ENCODE assay signal across 31 mouse cellular contexts in the genomic region with DNA sequence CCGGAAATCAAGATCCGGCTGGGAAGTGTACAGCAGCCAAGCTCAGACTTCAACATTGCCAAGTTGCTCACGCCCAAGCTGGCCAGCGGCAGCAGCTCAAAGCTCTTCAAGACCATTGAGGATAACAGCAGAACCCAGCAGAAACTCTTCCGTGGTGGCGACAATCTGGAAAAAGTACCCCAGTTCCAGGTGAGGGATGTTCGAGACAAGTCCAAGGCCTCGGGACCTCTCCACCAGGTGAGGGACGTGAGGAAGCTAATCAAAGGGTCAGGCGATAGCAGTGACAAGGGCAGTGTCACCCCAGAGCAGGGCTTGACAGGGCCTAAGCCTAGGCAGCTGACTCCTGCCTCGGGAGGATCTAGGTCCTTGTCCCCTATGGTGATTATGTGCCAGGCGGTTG. TPM values are rescaled to one million over a fixed set of nuclear protein-coding genes. Genes with fewer than 3 reads are reported as not detected.
A peak's percentile ranks its signal among the peaks of the same experiment; 100 is the strongest.
DNase-seq lines count a peak whose midpoint lies in the region; ATAC-seq lines count a peak whose summit lies in the region.
"Had no signal": no experiment of that assay in that cellular context is flagged by ENCODE, and none has a peak within 500 bp of the region (broad histone marks: within the 10 kb centered on the region; RNA-seq: fewer than 3 reads in every experiment).

No protein-coding gene starts in this region.

- no peaks in the 10 kb centered on the region for H3K27me3 ChIP-seq in limb, embryonic 13.5 days
- H3K27me3 ChIP-seq in limb, embryonic 10.5 days (ENCODE audit: low read depth, poor library complexity, severe bottlenecking): no peaks in the 10 kb centered on the region; the same call in 1 of the 2 replicates
- no peaks in the 10 kb centered on the region for H3K27me3 ChIP-seq in heart, embryonic 15.5 days
- H3K27me3 ChIP-seq: embryonic facial prominence, embryonic 15.5 days; intestine, embryonic 15.5 days; stomach, embryonic 15.5 days had no signal

- 0 out of 2 replicates have a peak overlapping the region, but pooled peaks have one; percentile 3 for H3K4me2 ChIP-seq in limb, embryonic 13.5 days (replicated peaks)
- peak overlapping the region; percentile 76 for H3K4me2 ChIP-seq in heart, embryonic 15.5 days
- H3K4me2 ChIP-seq: embryonic facial prominence, embryonic 15.5 days; forebrain, embryonic 12.5 days; intestine, embryonic 15.5 days; stomach, embryonic 15.5 days had no signal

- peaks cover 21% of the 10 kb centered on the region for H3K4me1 ChIP-seq in limb, embryonic 13.5 days
- peaks cover 51% of the 10 kb centered on the region for H3K4me1 ChIP-seq in limb, embryonic 10.5 days
- H3K4me1 ChIP-seq in heart, embryonic 15.5 days (replicated peaks): peaks cover 26% of the 10 kb centered on the region

- DNase-seq in gastrocnemius, postnatal 25 days: peak; percentile 19
- no peak for DNase-seq in gastrocnemius, postnatal 10 days
- no peak for DNase-seq in limb, embryonic 10.5 days (ENCODE audit: low spot score)
- no peak for DNase-seq in adrenal gland, postnatal 36 days
- no peak for DNase-seq in MN1 (ENCODE audit: low spot score)
- DNase-seq: adrenal gland, adult 2 months; cerebellum, adult 8-10 months; cerebellum, postnatal 25 days; kidney, adult 2 months; kidney, postnatal 4 days; liver; lung, adult 2 months; lung, postnatal 10 days; midbrain, embryonic 14.5 days; right cerebral cortex, postnatal 25 days had no signal

- H3K9ac ChIP-seq in limb, embryonic 13.5 days: no peak overlapping the region
- H3K9ac ChIP-seq in heart, embryonic 15.5 days: peak overlapping the region; percentile 65
- H3K9ac ChIP-seq: embryonic facial prominence, embryonic 15.5 days; forebrain, embryonic 12.5 days; intestine, embryonic 15.5 days; liver, embryonic 14.5 days; stomach, embryonic 15.5 days had no signal

- WGBS in limb, embryonic 13.5 days: 96% methylated on average over 12 of the region's 12 CpGs
- 96% methylated on average over 12 of the region's 12 CpGs for WGBS in limb, embryonic 10.5 days
- WGBS in heart, embryonic 15.5 days: 82% methylated on average over 12 of the region's 12 CpGs

- no peaks in the 10 kb centered on the region for H3K9me3 ChIP-seq in limb, embryonic 13.5 days
- H3K9me3 ChIP-seq in limb, embryonic 10.5 days (replicated peaks): no peaks in the 10 kb centered on the region
- H3K9me3 ChIP-seq in heart, embryonic 15.5 days (replicated peaks): no peaks in the 10 kb centered on the region
- H3K9me3 ChIP-seq: embryonic facial prominence, embryonic 10.5 days; embryonic facial prominence, embryonic 15.5 days; forebrain, embryonic 12.5 days; intestine, embryonic 15.5 days; stomach, embryonic 15.5 days had no signal

- H3K4me3 ChIP-seq in limb, embryonic 13.5 days: no peak overlapping the region
- no peak overlapping the region for H3K4me3 ChIP-seq in limb, embryonic 10.5 days
- H3K4me3 ChIP-seq in heart, embryonic 15.5 days: peak overlapping the region; percentile 53
- H3K4me3 ChIP-seq: embryonic facial prominence, embryonic 10.5 days; embryonic facial prominence, embryonic 15.5 days; forebrain, embryonic 12.5 days; intestine, embryonic 15.5 days; stomach, embryonic 15.5 days had no signal

- no peaks in the 10 kb centered on the region for H3K36me3 ChIP-seq in limb, embryonic 13.5 days
- H3K36me3 ChIP-seq in limb, embryonic 10.5 days: no peaks in the 10 kb centered on the region
- no peaks in the 10 kb centered on the region for H3K36me3 ChIP-seq in heart, embryonic 15.5 days
- H3K36me3 ChIP-seq: embryonic facial prominence, embryonic 10.5 days; embryonic facial prominence, embryonic 15.5 days; forebrain, embryonic 12.5 days; intestine, embryonic 15.5 days; stomach, embryonic 15.5 days had no signal

- no peak overlapping the region for H3K27ac ChIP-seq in limb, embryonic 13.5 days
- H3K27ac ChIP-seq in limb, embryonic 10.5 days: no peak overlapping the region
- H3K27ac ChIP-seq in heart, embryonic 15.5 days: peak overlapping the region; percentile 85
- H3K27ac ChIP-seq: embryonic facial prominence, embryonic 10.5 days; embryonic facial prominence, embryonic 15.5 days; forebrain, embryonic 12.5 days; hindbrain, postnatal 0 days; intestine, embryonic 15.5 days; kidney, postnatal 0 days; liver, embryonic 14.5 days; macrophage; stomach, embryonic 15.5 days had no signal

- no peak for ATAC-seq in limb, embryonic 13.5 days (ENCODE audit: low FRiP score, low read depth)
- no peak for ATAC-seq in heart, embryonic 15.5 days (replicated peaks; ENCODE audit: insufficient number of reproducible peaks, insufficient read depth, low FRiP score, low read depth)
- ATAC-seq: CD4-positive, CD25-positive, alpha-beta regulatory T cell, adult 4 months; hindbrain, postnatal 0 days; intestine, embryonic 15.5 days had no signal

RNA-seq across cellular contexts. Expression of a gene that starts 0.9 kb away (rescaled TPM):
- 1 to 10 TPM; 1.2 to 2.0 TPM for total RNA-seq in gastrocnemius, postnatal 25 days (2021)
- total RNA-seq in gastrocnemius, postnatal 10 days (2021): 1 to 10 TPM; 2.0 to 2.5 TPM
- polyA plus RNA-seq in limb, embryonic 13.5 days (2015; fragmentation: Nextera tagmentation; extraction: Ambion mirVana): 0.09 TPM in 1 of 2 replicates, not detected in the other
- polyA plus RNA-seq in limb, embryonic 10.5 days (2016; fragmentation: Nextera tagmentation; extraction: Ambion mirVana): not detected in 2 replicates
- polyA plus RNA-seq in heart, embryonic 15.5 days (2015; fragmentation: Nextera tagmentation; extraction: Ambion mirVana): 0.47 and 0.58 TPM in 2 replicates
- not detected for total RNA-seq in adrenal gland, postnatal 36 days (2021)
- total RNA-seq: adrenal gland, adult 2 months; hindbrain, postnatal 0 days; megakaryocyte-erythroid progenitor cell, adult 5-6 weeks; neutrophil, adult 5-6 weeks had no signal
- polyA plus RNA-seq: adrenal gland, adult 2 months; CD4-positive, CD25-positive, alpha-beta regulatory T cell, adult 4 months; embryonic facial prominence, embryonic 10.5 days; forebrain, embryonic 12.5 days; hindbrain, embryonic 11.5 days; kidney, adult 2 months; liver, embryonic 14.5 days; macrophage; midbrain, embryonic 14.5 days; neural tube, embryonic 11.5 days; stomach, embryonic 15.5 days had no signal

RNA-seq across cellular contexts. Expression of a gene that starts 3.3 kb away (rescaled TPM):
- 100 to 1,000 TPM; 158 to 162 TPM for total RNA-seq in gastrocnemius, postnatal 25 days (2021)
- 100 to 1,000 TPM; 191 to 209 TPM for total RNA-seq in gastrocnemius, postnatal 10 days (2021)
- polyA plus RNA-seq in limb, embryonic 13.5 days (2015; fragmentation: Nextera tagmentation; extraction: Ambion mirVana): 1.6 and 2.3 TPM in 2 replicates
- 0.06 and 0.15 TPM in 2 replicates for polyA plus RNA-seq in limb, embryonic 10.5 days (2016; fragmentation: Nextera tagmentation; extraction: Ambion mirVana)
- polyA plus RNA-seq in heart, embryonic 15.5 days (2015; fragmentation: Nextera tagmentation; extraction: Ambion mirVana): 13.8 and 16.0 TPM in 2 replicates
- total RNA-seq in adrenal gland, postnatal 36 days (2021): under 1 TPM in 1 of 2 experiments, not detected in 1; 0.10 TPM
- total RNA-seq: megakaryocyte-erythroid progenitor cell, adult 5-6 weeks had no signal
- polyA plus RNA-seq: CD4-positive, CD25-positive, alpha-beta regulatory T cell, adult 4 months; macrophage had no signal

Comparison
In these comparisons a context has a peak if more than half of its experiments do, and no peak if none do; other contexts are left out.
1. RNA of a gene that starts 3.3 kb away (total RNA-seq): 191 to 209 TPM in gastrocnemius, postnatal 10 days and 158 to 162 TPM in gastrocnemius, postnatal 25 days; 0.10 TPM in adrenal gland, postnatal 36 days; every median in the first group is over 100 times any median in the second.